ENCODE assay signal across 8 mouse cellular contexts in genomic region chr1:172357550-172357949, GRCm38 (mm10). TPM values are rescaled to one million over a fixed set of nuclear protein-coding genes. Genes with fewer than 3 reads are reported as not detected.
DNase-seq lines count a peak whose midpoint lies in the region; ATAC-seq lines count a peak whose summit lies in the region.

No protein-coding gene starts in this region.

- no peak overlapping the region for H3K9ac ChIP-seq in midbrain, embryonic 15.5 days

- no peak overlapping the region for H3K4me2 ChIP-seq in midbrain, embryonic 15.5 days

- H3K27me3 ChIP-seq in midbrain, embryonic 15.5 days (replicated peaks), result no peaks in the 10 kb centered on the region

- intact Hi-C loops in left cerebral cortex, postnatal 25 days (cut with DNase I), result no loop called here

- WGBS in midbrain, embryonic 15.5 days, result 3% methylated on average over 1 of the region's 1 CpGs

- no peak overlapping the region for H3K27ac ChIP-seq in midbrain, embryonic 15.5 days

- no peaks in the 10 kb centered on the region for H3K36me3 ChIP-seq in midbrain, embryonic 15.5 days (replicated peaks)

- H3K9me3 ChIP-seq in midbrain, embryonic 15.5 days, result no peaks in the 10 kb centered on the region

- 0 out of 2 replicates have a peak, but pooled peaks have one; percentile 22 for ATAC-seq in midbrain, embryonic 15.5 days (replicated peaks)

- peaks cover 13% of the 10 kb centered on the region for H3K4me1 ChIP-seq in midbrain, embryonic 15.5 days

- H3K4me3 ChIP-seq in midbrain, embryonic 15.5 days, result no peak overlapping the region

- peak; percentile 43 to 49 for DNase-seq in left cerebral cortex, postnatal 25 days (ENCODE audit: low spot score in 2 of 2)
- DNase-seq in left cerebral cortex, adult 11 months (ENCODE audit: low spot score), result no peak
- peak; percentile 62 for DNase-seq in MN1 (ENCODE audit: low spot score)
- peak; percentile 87 to 89 for DNase-seq in cerebellum, postnatal 10 days
- DNase-seq in gastrocnemius, postnatal 10 days, result peak; percentile 73
- DNase-seq in kidney, postnatal 10 days, result peak; percentile 79
- peak; percentile 83 for DNase-seq in thymus, postnatal 4 days

RNA-seq across cellular contexts. Expression of gene Kcnj10, which starts 16.5 kb away (rescaled TPM):
- total RNA-seq in left cerebral cortex, postnatal 25 days (2021), result 10 to 100 TPM; 85.4 to 99.8 TPM
- total RNA-seq in gastrocnemius, postnatal 10 days (2021), result 1 to 10 TPM in 1 of 2 experiments, under 1 TPM in 1; 0.87 to 1.2 TPM
- 1.8 TPM in 2 replicates for polyA plus RNA-seq in midbrain, embryonic 15.5 days (2015; fragmentation: Nextera tagmentation; extraction: Ambion mirVana)

RNA-seq across cellular contexts. Expression of gene Pigm, which starts 18.8 kb away (rescaled TPM):
- total RNA-seq in left cerebral cortex, postnatal 25 days (2021), result 1 to 10 TPM; 8.9 to 9.2 TPM
- total RNA-seq in gastrocnemius, postnatal 10 days (2021), result 1 to 10 TPM; 5.6 to 6.9 TPM
- 4.0 and 4.1 TPM in 2 replicates for polyA plus RNA-seq in midbrain, embryonic 15.5 days (2015; fragmentation: Nextera tagmentation; extraction: Ambion mirVana)

RNA-seq across cellular contexts. Expression of gene Kcnj9, which starts 28.4 kb away (rescaled TPM):
- 100 to 1,000 TPM; 126 to 139 TPM for total RNA-seq in left cerebral cortex, postnatal 25 days (2021)
- under 1 TPM; 0.07 to 0.14 TPM for total RNA-seq in gastrocnemius, postnatal 10 days (2021)
- 5.6 and 5.9 TPM in 2 replicates for polyA plus RNA-seq in midbrain, embryonic 15.5 days (2015; fragmentation: Nextera tagmentation; extraction: Ambion mirVana)

RNA-seq across cellular contexts. Expression of gene Atp1a2, which starts 59.7 kb away (rescaled TPM):
- total RNA-seq in left cerebral cortex, postnatal 25 days (2021), result 100 to 1,000 TPM; 610 to 694 TPM
- total RNA-seq in gastrocnemius, postnatal 10 days (2021), result 100 to 1,000 TPM; 695 to 761 TPM
- polyA plus RNA-seq in midbrain, embryonic 15.5 days (2015; fragmentation: Nextera tagmentation; extraction: Ambion mirVana), result 56.5 and 63.1 TPM in 2 replicates

Comparison
In these comparisons a context has a peak if more than half of its experiments do, and no peak if none do; other contexts are left out.
1. RNA of gene Kcnj10, which starts 16.5 kb away (total RNA-seq): 85.4 to 99.8 TPM in left cerebral cortex, postnatal 25 days; 0.87 to 1.2 TPM in gastrocnemius, postnatal 10 days; every median in the first group is over 10 times any median in the second.
2. RNA of gene Kcnj9, which starts 28.4 kb away (total RNA-seq): 126 to 139 TPM in left cerebral cortex, postnatal 25 days; 0.07 to 0.14 TPM in gastrocnemius, postnatal 10 days; every median in the first group is over 100 times any median in the second.